Mouse (Mus musculus): ENCODE results near the gene Ufsp1.

Ufsp1 gene

GRCm38 (mm10) chr5:137285986-137286385 is 8.4 kb upstream of the Ufsp1 start:
- Histone ChIP-seq H3K36me3 (ENCODE audit: insufficient read depth, low read length) (no peaks in the 10 kb centered on the region), H3K4me3 (replicated peaks; ENCODE audit: low read length) (no peak overlapping the region), H3K27me3 (ENCODE audit: insufficient read depth, low read length) (peaks cover 40% of the 10 kb centered on the region), H3K9me3 (ENCODE audit: low read length) (peaks cover 9% of the 10 kb centered on the region; the same call in 1 of the 2 replicates), H3K4me1 (replicated peaks; ENCODE audit: low read depth, low read length) (peaks cover 42% of the 10 kb centered on the region)
- TF ChIP-seq CTCF (conservative IDR thresholded peaks at IDR 0.05; ENCODE audit: low read length) (no peak), NANOG (IDR thresholded peaks at IDR 0.05; ENCODE audit: borderline replicate concordance, low read length) (no peak), POU5F1 (IDR thresholded peaks at IDR 0.05; ENCODE audit: borderline replicate concordance, low read length) (no peak)

GRCm38 (mm10) chr5:137286655-137287031 is 7.8 kb upstream of the Ufsp1 start:
- Histone ChIP-seq H3K4me3 (replicated peaks; ENCODE audit: low read length) (peak overlapping the region; percentile 76; the same call in 1 of the 2 replicates), H3K36me3 (ENCODE audit: insufficient read depth, low read length) (no peaks in the 10 kb centered on the region), H3K27me3 (ENCODE audit: insufficient read depth, low read length) (peaks cover 45% of the 10 kb centered on the region), H3K4me1 (replicated peaks; ENCODE audit: low read depth, low read length) (peaks cover 42% of the 10 kb centered on the region), H3K9me3 (ENCODE audit: low read length) (peaks cover 9% of the 10 kb centered on the region; the same call in 1 of the 2 replicates)
- no peak for TF ChIP-seq NANOG (IDR thresholded peaks at IDR 0.05; ENCODE audit: borderline replicate concordance, low read length)
- TF ChIP-seq CTCF (conservative IDR thresholded peaks at IDR 0.05; ENCODE audit: low read length): peak; percentile 53; the same call in 1 of the 2 replicates
- TF ChIP-seq POU5F1 (IDR thresholded peaks at IDR 0.05; ENCODE audit: borderline replicate concordance, low read length): no peak

- Histone ChIP-seq H3K4me1 (replicated peaks; ENCODE audit: low read depth, low read length) (peaks cover 42% of the 10 kb centered on the region), H3K4me3 (replicated peaks; ENCODE audit: low read length) (peak within 1 kb of the TSS; percentile 76), H3K36me3 (ENCODE audit: insufficient read depth, low read length) (no peaks in the 10 kb centered on the region), H3K9me3 (ENCODE audit: low read length) (peaks cover 9% of the 10 kb centered on the region; the same call in 1 of the 2 replicates), H3K27me3 (ENCODE audit: insufficient read depth, low read length) (peaks cover 52% of the 10 kb centered on the region)
- TF ChIP-seq POU5F1 (IDR thresholded peaks at IDR 0.05; ENCODE audit: borderline replicate concordance, low read length): no peak
These were observed 7.1 kb upstream of the Ufsp1 start, which contains the start of gene Ache for GRCm38 (mm10) chr5:137287032-137287952. TSS of gene Ache (plus strand) at chr5:137287519.

GRCm38 (mm10) chr5:137287953-137288743 is 6.3 kb upstream of the Ufsp1 start:
- TF ChIP-seq NANOG (IDR thresholded peaks at IDR 0.05; ENCODE audit: borderline replicate concordance, low read length) (no peak), CTCF (conservative IDR thresholded peaks at IDR 0.05; ENCODE audit: low read length) (no peak), POU5F1 (IDR thresholded peaks at IDR 0.05; ENCODE audit: borderline replicate concordance, low read length) (no peak)

GRCm38 (mm10) chr5:137288999-137289470 is 5.4 kb upstream of the Ufsp1 start:
- Histone ChIP-seq H3K36me3 (ENCODE audit: insufficient read depth, low read length) (no peaks in the 10 kb centered on the region), H3K27me3 (ENCODE audit: insufficient read depth, low read length) (peaks cover 61% of the 10 kb centered on the region), H3K9me3 (ENCODE audit: low read length) (no peaks in the 10 kb centered on the region), H3K4me1 (replicated peaks; ENCODE audit: low read depth, low read length) (peaks cover 52% of the 10 kb centered on the region), H3K4me3 (replicated peaks; ENCODE audit: low read length) (peak overlapping the region; percentile 68)
- TF ChIP-seq CTCF (conservative IDR thresholded peaks at IDR 0.05; ENCODE audit: low read length) (peak; percentile 45), NANOG (IDR thresholded peaks at IDR 0.05; ENCODE audit: borderline replicate concordance, low read length) (no peak)

More at GRCm38 (mm10) chr5:137287953-137288743, 6.3 kb upstream of the Ufsp1 start:
- H3K36me3 ChIP-seq (ENCODE audit: insufficient read depth, low read length): no peaks in the 10 kb centered on the region
- peak overlapping the region; percentile 76 for H3K4me3 ChIP-seq (replicated peaks; ENCODE audit: low read length)
- H3K9me3 ChIP-seq (ENCODE audit: low read length): peaks cover 5% of the 10 kb centered on the region; the same call in 1 of the 2 replicates
- peaks cover 49% of the 10 kb centered on the region for H3K4me1 ChIP-seq (replicated peaks; ENCODE audit: low read depth, low read length)
- peaks cover 60% of the 10 kb centered on the region for H3K27me3 ChIP-seq (ENCODE audit: insufficient read depth, low read length)

- peaks cover 53% of the 10 kb centered on the region for H3K4me1 ChIP-seq (replicated peaks; ENCODE audit: low read depth, low read length)
- H3K4me3 ChIP-seq (replicated peaks; ENCODE audit: low read length): peak overlapping the region; percentile 68
- peaks cover 61% of the 10 kb centered on the region for H3K27me3 ChIP-seq (ENCODE audit: insufficient read depth, low read length)
- TF ChIP-seq NANOG (IDR thresholded peaks at IDR 0.05; ENCODE audit: borderline replicate concordance, low read length) (no peak), POU5F1 (IDR thresholded peaks at IDR 0.05; ENCODE audit: borderline replicate concordance, low read length) (no peak), CTCF (conservative IDR thresholded peaks at IDR 0.05; ENCODE audit: low read length) (no peak)
- peaks cover 2% of the 10 kb centered on the region for H3K36me3 ChIP-seq (ENCODE audit: insufficient read depth, low read length)
- no peaks in the 10 kb centered on the region for H3K9me3 ChIP-seq (ENCODE audit: low read length)
These were observed 4.7 kb upstream of the Ufsp1 start for GRCm38 (mm10) chr5:137289591-137290365.

- Histone ChIP-seq H3K4me3 (replicated peaks; ENCODE audit: low read length) (no peak overlapping the region), H3K27me3 (ENCODE audit: insufficient read depth, low read length) (peaks cover 61% of the 10 kb centered on the region), H3K9me3 (ENCODE audit: low read length) (no peaks in the 10 kb centered on the region), H3K4me1 (replicated peaks; ENCODE audit: low read depth, low read length) (peaks cover 62% of the 10 kb centered on the region), H3K36me3 (ENCODE audit: insufficient read depth, low read length) (peaks cover 11% of the 10 kb centered on the region)
- TF ChIP-seq NANOG (IDR thresholded peaks at IDR 0.05; ENCODE audit: borderline replicate concordance, low read length): no peak
- TF ChIP-seq CTCF (conservative IDR thresholded peaks at IDR 0.05; ENCODE audit: low read length): no peak
- TF ChIP-seq POU5F1 (IDR thresholded peaks at IDR 0.05; ENCODE audit: borderline replicate concordance, low read length): no peak
These were observed 3.8 kb upstream of the Ufsp1 start for GRCm38 (mm10) chr5:137290677-137291076.
